Mouse (Mus musculus) cerebellum, postnatal 10 days (tissue): ENCODE data around the gene Mmp19.
A peak's percentile ranks its signal among the peaks of the same experiment; 100 is the strongest.

Source experiments
- DNase-seq, 2 experiments: peaks; one replicate each; pipeline ENCODE4 v3.0.0; 2021; ENCODE audit warnings: mixed read lengths in 2 of 2

The Mmp19 gene

GRCm38 (mm10) chr10:128790398-128791124, at the start of gene Mmp19:
Mmp19 (plus strand) TSS chr10:128790910.
- DNase-seq, result no peak

- no peak for DNase-seq
Observed at GRCm38 (mm10) chr10:128742616-128743015, 48.1 kb upstream of the Mmp19 start.

- DNase-seq, result no peak
Observed at GRCm38 (mm10) chr10:128743235-128743634, 47.5 kb upstream of the Mmp19 start.

- DNase-seq, result peak; percentile 88 to 92
Observed at GRCm38 (mm10) chr10:128743791-128744191, 46.9 kb upstream of the Mmp19 start.

GRCm38 (mm10) chr10:128744211-128744610, 46.5 kb upstream of the Mmp19 start:
- DNase-seq, result no peak

GRCm38 (mm10) chr10:128744680-128745601, 45.8 kb upstream of the Mmp19 start, which contains the start of gene Dgka:
Dgka (minus strand) TSS chr10:128744855.
- DNase-seq, result peak; percentile 18 to 28

GRCm38 (mm10) chr10:128745946-128746613, 44.6 kb upstream of the Mmp19 start:
- no peak for DNase-seq

GRCm38 (mm10) chr10:128746972-128747645, 43.6 kb upstream of the Mmp19 start:
- no peak for DNase-seq

- DNase-seq, result peak in 1 of 2 experiments; percentile 66
Observed at GRCm38 (mm10) chr10:128747646-128748251, 43.0 kb upstream of the Mmp19 start, which contains the start of gene Pym1. Pym1 (plus strand) TSS chr10:128747889.

- DNase-seq, result peak; percentile 91
Observed at GRCm38 (mm10) chr10:128748252-128748864, 42.4 kb upstream of the Mmp19 start.

- DNase-seq, result peak in 1 of 2 experiments; percentile 15
Observed at GRCm38 (mm10) chr10:128772895-128773294, 17.8 kb upstream of the Mmp19 start.

- DNase-seq, result no peak
Observed at GRCm38 (mm10) chr10:128773685-128774084, 17.0 kb upstream of the Mmp19 start.

- no peak for DNase-seq
Observed at GRCm38 (mm10) chr10:128778441-128778840, 12.3 kb upstream of the Mmp19 start.

- peak in 1 of 2 experiments; percentile 22 for DNase-seq
Observed at GRCm38 (mm10) chr10:128779011-128779795, 11.5 kb upstream of the Mmp19 start.

- DNase-seq, result no peak
Observed at GRCm38 (mm10) chr10:128780200-128780599, 10.5 kb upstream of the Mmp19 start.

GRCm38 (mm10) chr10:128792041-128792440, 1.3 kb downstream of the Mmp19 start:
- no peak for DNase-seq

GRCm38 (mm10) chr10:128793258-128793657, 2.5 kb downstream of the Mmp19 start:
- DNase-seq, result no peak

- DNase-seq, result no peak
Observed at GRCm38 (mm10) chr10:128794391-128794790, 3.7 kb downstream of the Mmp19 start.

GRCm38 (mm10) chr10:128795581-128795980, 4.9 kb downstream of the Mmp19 start:
- DNase-seq, result peak; percentile 41 to 60

- no peak for DNase-seq
Observed at GRCm38 (mm10) chr10:128798676-128799075, 8.0 kb downstream of the Mmp19 start.
